Mouse (Mus musculus) lung, postnatal 0 days (tissue): Measurements from ENCODE around the gene Gm20388.

Experiments used
- CTCF ChIP-seq: IDR thresholded peaks from 2 replicates; pipeline ENCODE4 v1.5.1; 2016; ENCODE audit warnings: antibody characterized with exemption, mild to moderate bottlenecking
- EP300 ChIP-seq: IDR thresholded peaks from 2 replicates; pipeline ENCODE4 v1.6.1; 2016; ENCODE audit warnings: antibody characterized with exemption, mild to moderate bottlenecking, control low read depth

- TF ChIP-seq CTCF = no peak
- no peak for TF ChIP-seq EP300
Measured at GRCm38 (mm10) chr8:123845991-123846390, 3935.3 kb downstream of the Gm20388 start.
